Mouse (Mus musculus) hindbrain, embryonic 11.5 days (tissue): ENCODE results near the gene Bnip2. TPM values are rescaled to one million over a fixed set of nuclear protein-coding genes. Genes with fewer than 3 reads are reported as not detected.
"Not testable (repeated sequence)": the region's sequence is repeated elsewhere in the genome, so short reads cannot be mapped to it uniquely, and the experiment has no call there.

Experiments
- ATAC-seq: fragments of 200-750 bp; cut with Nextera tagmentation; 2 replicates; pipeline ENCODE4 v1.8.0; 2017; ENCODE audit warnings: mild to moderate bottlenecking, moderate TSS enrichment, moderate library complexity; ENCODE audit not compliant: low FRiP score
- DNase-seq: peaks from one replicate; pipeline ENCODE4 v3.0.0-alpha.2; 2015; ENCODE audit warnings: low spot score
- H3K27ac ChIP-seq: fragments of 300-500 bp; sonication (generic); 2 replicates; pipeline ENCODE4 v1.5.1; 2014; ENCODE audit warnings: mild to moderate bottlenecking, low read depth, low read length
- H3K27me3 ChIP-seq: fragments of 300-500 bp; sonication (generic); 2 replicates; pipeline ENCODE4 v1.6.1; 2014; ENCODE audit warnings: mild to moderate bottlenecking, low read length, moderate library complexity, mixed read lengths; ENCODE audit not compliant: control insufficient read depth, insufficient read depth
- H3K36me3 ChIP-seq: fragments of 300-500 bp; sonication (generic); 2 replicates; pipeline ENCODE4 v1.6.1; 2014; ENCODE audit warnings: mild to moderate bottlenecking, low read length, moderate library complexity, mixed read lengths; ENCODE audit not compliant: control insufficient read depth, insufficient read depth
- H3K4me1 ChIP-seq: fragments of 300-500 bp; sonication (generic); replicated peaks from 2 replicates; pipeline ENCODE4 v1.6.1; 2014; ENCODE audit warnings: low read length, mixed read lengths; ENCODE audit not compliant: control insufficient read depth, insufficient read depth
- H3K4me2 ChIP-seq: fragments of 300-500 bp; sonication (generic); replicated peaks from 2 replicates; pipeline ENCODE4 v1.6.1; 2014; ENCODE audit warnings: mild to moderate bottlenecking, low read depth, low read length
- H3K4me3 ChIP-seq: fragments of 300-500 bp; sonication (generic); 2 replicates; pipeline ENCODE4 v1.5.1; 2014; ENCODE audit warnings: low read depth, low read length
- H3K9ac ChIP-seq: fragments of 300-500 bp; sonication (generic); 2 replicates; pipeline ENCODE4 v1.6.1; 2014; ENCODE audit warnings: low read depth, low read length
- H3K9me3 ChIP-seq: fragments of 300-500 bp; sonication (generic); 2 replicates; pipeline ENCODE4 v1.6.1; 2016; ENCODE audit warnings: low read length; ENCODE audit not compliant: control insufficient read depth
- WGBS: fragments of 180-500 bp; shearing (Covaris S2); extraction: QIAGEN DNeasy Blood & Tissue Kit; methylation state at CpG from one replicate; pipeline ENCODE4 v1.1.7; 2014; 5-methylcytosine and 5-hydroxymethylcytosine counted together
- polyA plus RNA-seq: library from polyadenylated mRNA; unstranded; fragments of >200 nt; fragmentation: Nextera tagmentation; extraction: Ambion mirVana; gene quantifications from 2 replicates; pipeline ENCODE4 v1.2.1, GENCODE M21; 2014

Gene Bnip2
- polyA plus RNA-seq, 1 experiment from 2014 or later, result 124 TPM

GRCm38 (mm10) chr9:70021610-70022009 lies 32.3 kb downstream of the Bnip2 start:
- Histone ChIP-seq H3K4me1 (no peaks in the 10 kb centered on the region), H3K4me2 (no peak overlapping the region), H3K36me3 (no peaks in the 10 kb centered on the region; the same call in 1 of the 2 replicates), H3K9me3 (no peaks in the 10 kb centered on the region), H3K27me3 (no peaks in the 10 kb centered on the region), H3K9ac (no peak overlapping the region), H3K27ac (no peak overlapping the region), H3K4me3 (no peak overlapping the region)
- WGBS, result 88% methylated on average over 1 of the region's 1 CpGs
- no peak for ATAC-seq
- DNase-seq, result no peak

GRCm38 (mm10) chr9:70022083-70022482 lies 32.8 kb downstream of the Bnip2 start:
- ATAC-seq (no peak), DNase-seq (no peak)
- Histone ChIP-seq H3K9me3 (no peaks in the 10 kb centered on the region), H3K4me3 (no peak overlapping the region), H3K27me3 (no peaks in the 10 kb centered on the region), H3K4me1 (no peaks in the 10 kb centered on the region), H3K36me3 (no peaks in the 10 kb centered on the region; the same call in 1 of the 2 replicates), H3K9ac (no peak overlapping the region), H3K4me2 (no peak overlapping the region), H3K27ac (no peak overlapping the region)
- WGBS, result 95% methylated on average over 4 of the region's 4 CpGs

- WGBS, result 81% methylated on average over 1 of the region's 1 CpGs
- H3K4me1 ChIP-seq, H3K36me3 ChIP-seq, DNase-seq, H3K9ac ChIP-seq, H3K27ac ChIP-seq, ATAC-seq, H3K4me2 ChIP-seq, H3K4me3 ChIP-seq, H3K9me3 ChIP-seq, H3K27me3 ChIP-seq: not testable (repeated sequence)
Observed at GRCm38 (mm10) chr9:70023615-70024014, 34.3 kb downstream of the Bnip2 start.

GRCm38 (mm10) chr9:70024648-70025047 lies 35.4 kb downstream of the Bnip2 start:
- Histone ChIP-seq H3K9me3 (no peaks in the 10 kb centered on the region), H3K36me3 (no peaks in the 10 kb centered on the region; the same call in 1 of the 2 replicates), H3K4me3 (no peak overlapping the region), H3K4me2 (no peak overlapping the region), H3K27me3 (no peaks in the 10 kb centered on the region), H3K27ac (no peak overlapping the region), H3K4me1 (no peaks in the 10 kb centered on the region), H3K9ac (no peak overlapping the region)
- DNase-seq (no peak), ATAC-seq (no peak)

GRCm38 (mm10) chr9:70025365-70026012 lies 36.2 kb downstream of the Bnip2 start:
- Histone ChIP-seq H3K9me3 (no peaks in the 10 kb centered on the region), H3K27me3 (no peaks in the 10 kb centered on the region), H3K4me1 (no peaks in the 10 kb centered on the region), H3K4me3 (no peak overlapping the region), H3K4me2 (no peak overlapping the region), H3K36me3 (no peaks in the 10 kb centered on the region), H3K9ac (no peak overlapping the region), H3K27ac (no peak overlapping the region)
- ATAC-seq, result no peak
- 95% methylated on average over 2 of the region's 2 CpGs for WGBS
- no peak for DNase-seq

GRCm38 (mm10) chr9:70032167-70032566 lies 42.9 kb downstream of the Bnip2 start:
- Histone ChIP-seq H3K4me3 (no peak overlapping the region), H3K9me3 (no peaks in the 10 kb centered on the region), H3K4me2 (no peak overlapping the region), H3K27ac (no peak overlapping the region), H3K36me3 (no peaks in the 10 kb centered on the region), H3K4me1 (no peaks in the 10 kb centered on the region), H3K27me3 (no peaks in the 10 kb centered on the region), H3K9ac (no peak overlapping the region)
- DNase-seq, result no peak
- ATAC-seq, result no peak
- WGBS, result 90% methylated on average over 1 of the region's 1 CpGs

- no peaks in the 10 kb centered on the region for H3K9me3 ChIP-seq
- ATAC-seq, result no peak
- no peak overlapping the region for H3K27ac ChIP-seq
- no peaks in the 10 kb centered on the region for H3K27me3 ChIP-seq
- H3K4me2 ChIP-seq, result no peak overlapping the region
- no peak overlapping the region for H3K4me3 ChIP-seq
- no peaks in the 10 kb centered on the region for H3K4me1 ChIP-seq
- H3K9ac ChIP-seq, result no peak overlapping the region
- H3K36me3 ChIP-seq, result no peaks in the 10 kb centered on the region
- WGBS, result 73% methylated on average over 9 of the region's 9 CpGs
- no peak for DNase-seq
Observed at GRCm38 (mm10) chr9:70033056-70033455, 43.8 kb downstream of the Bnip2 start.

GRCm38 (mm10) chr9:70034702-70035101 lies 45.4 kb downstream of the Bnip2 start:
- ATAC-seq, result no peak
- H3K9me3 ChIP-seq, result no peaks in the 10 kb centered on the region
- no peaks in the 10 kb centered on the region for H3K4me1 ChIP-seq
- WGBS, result 90% methylated on average over 7 of the region's 7 CpGs
- H3K9ac ChIP-seq, result no peak overlapping the region
- no peak overlapping the region for H3K4me3 ChIP-seq
- no peak for DNase-seq
- H3K36me3 ChIP-seq, result no peaks in the 10 kb centered on the region
- no peak overlapping the region for H3K27ac ChIP-seq
- H3K4me2 ChIP-seq, result no peak overlapping the region
- H3K27me3 ChIP-seq, result no peaks in the 10 kb centered on the region

- Histone ChIP-seq H3K4me3 (no peak overlapping the region), H3K9ac (no peak overlapping the region), H3K27ac (no peak overlapping the region), H3K27me3 (no peaks in the 10 kb centered on the region), H3K36me3 (no peaks in the 10 kb centered on the region), H3K4me2 (no peak overlapping the region), H3K4me1 (no peaks in the 10 kb centered on the region), H3K9me3 (no peaks in the 10 kb centered on the region)
- DNase-seq (no peak), ATAC-seq (no peak)
- WGBS, result 74% methylated on average over 4 of the region's 4 CpGs
Observed at GRCm38 (mm10) chr9:70036646-70037045, 47.4 kb downstream of the Bnip2 start.
